Mouse (Mus musculus): ENCODE results near the gene Frem3.
A peak's percentile ranks its signal among the peaks of the same experiment; 100 is the strongest.

Frem3 gene

DNA sequence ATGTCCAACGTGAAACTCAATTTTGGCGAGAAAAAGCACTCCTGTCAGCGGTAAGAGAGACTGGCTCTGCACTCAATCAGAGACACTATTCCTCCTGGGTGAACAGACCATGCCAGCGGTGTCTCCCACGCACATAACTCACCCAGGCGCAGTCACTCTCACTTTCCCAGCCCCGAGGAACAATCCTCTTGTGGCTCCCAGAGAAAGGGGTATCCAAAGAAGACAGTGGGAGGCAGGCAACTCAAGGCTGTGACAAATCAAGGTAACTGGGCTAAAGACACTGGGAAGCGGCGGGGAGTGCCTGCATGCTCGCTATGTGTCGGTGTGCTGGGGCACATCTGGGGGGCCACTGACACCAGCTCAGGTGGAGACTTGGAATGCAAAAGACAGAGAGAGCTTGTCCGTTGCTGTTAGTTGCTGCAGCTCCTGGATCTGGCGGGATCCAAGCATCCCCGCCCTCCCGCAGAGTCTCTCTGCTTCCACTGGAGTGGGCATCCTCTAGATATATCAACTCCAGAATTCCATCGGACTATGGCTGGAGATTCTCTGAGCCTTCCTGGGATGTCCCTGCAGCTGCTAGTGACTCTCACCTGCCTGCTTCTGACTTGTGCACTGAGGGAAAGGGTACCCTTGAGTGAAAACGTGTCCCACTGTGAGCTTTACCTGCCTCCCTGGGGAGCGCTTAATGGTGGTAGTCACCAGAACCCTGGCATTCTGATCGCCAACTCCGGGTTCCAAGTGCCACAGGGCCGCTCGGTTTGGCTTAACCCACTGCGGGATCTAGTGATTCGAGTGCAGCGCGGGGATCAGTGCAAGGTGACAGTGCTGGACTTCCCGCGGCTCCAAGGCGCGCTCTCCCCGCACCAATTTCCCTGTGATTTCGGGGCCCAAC is at the start of gene Frem3:
Gene Frem3 (plus strand): TSS at position 532 of the 892 bp plus-strand sequence.
- DNase-seq (ENCODE audit: low spot score in 2 of 2) = no peak

DNA sequence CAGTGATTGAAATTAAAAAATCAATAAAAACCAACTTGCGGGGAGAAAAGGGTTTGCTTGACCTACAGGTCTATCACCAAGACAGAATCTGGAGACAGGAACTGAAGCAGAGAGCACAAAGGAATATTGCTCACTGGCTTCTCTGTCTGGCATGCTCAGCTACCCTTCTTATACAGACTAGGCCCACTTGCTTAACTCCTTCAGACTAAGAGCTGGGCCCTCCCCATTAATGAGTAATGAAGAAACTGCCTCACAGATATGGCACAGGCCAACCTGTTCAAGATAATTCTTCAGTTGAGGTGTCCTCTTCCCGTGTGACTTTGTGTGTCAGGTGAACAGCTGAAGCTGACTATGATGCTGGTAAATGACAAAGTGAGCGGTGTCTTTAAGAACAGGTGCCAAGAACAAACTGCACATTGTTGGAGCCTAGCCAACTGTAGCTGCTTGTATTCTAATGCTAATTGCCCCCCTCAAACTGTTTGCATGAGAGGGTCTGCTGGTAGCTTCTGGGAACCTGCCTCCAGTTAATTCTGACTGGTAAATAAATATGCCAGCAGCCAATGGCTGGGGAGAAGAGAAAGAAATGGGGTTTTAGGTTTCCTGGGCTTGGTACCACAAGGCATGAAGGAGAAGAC is 46.6 kb upstream of the Frem3 start:
- no peak for DNase-seq (ENCODE audit: low spot score in 2 of 2)

DNA sequence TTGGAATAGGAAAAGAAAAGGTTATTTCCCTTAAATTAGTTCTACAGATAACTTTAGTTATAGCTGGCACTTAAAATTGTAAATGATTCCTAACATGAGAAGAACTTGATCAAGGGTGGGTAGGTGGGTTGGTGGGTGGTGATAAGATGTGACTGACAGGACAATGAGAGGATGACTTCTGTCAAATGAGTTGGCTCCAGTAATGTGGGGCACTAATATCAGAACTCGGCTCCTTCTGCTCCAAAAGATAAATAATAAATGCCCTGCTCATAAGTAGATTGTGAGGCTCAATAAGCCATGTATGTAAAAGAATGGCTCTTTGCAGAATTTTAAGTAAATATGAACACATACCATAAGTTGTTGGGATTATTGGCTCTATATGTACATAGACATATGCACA is 43.4 kb upstream of the Frem3 start:
- no peak for DNase-seq (ENCODE audit: low spot score in 2 of 2)

DNA sequence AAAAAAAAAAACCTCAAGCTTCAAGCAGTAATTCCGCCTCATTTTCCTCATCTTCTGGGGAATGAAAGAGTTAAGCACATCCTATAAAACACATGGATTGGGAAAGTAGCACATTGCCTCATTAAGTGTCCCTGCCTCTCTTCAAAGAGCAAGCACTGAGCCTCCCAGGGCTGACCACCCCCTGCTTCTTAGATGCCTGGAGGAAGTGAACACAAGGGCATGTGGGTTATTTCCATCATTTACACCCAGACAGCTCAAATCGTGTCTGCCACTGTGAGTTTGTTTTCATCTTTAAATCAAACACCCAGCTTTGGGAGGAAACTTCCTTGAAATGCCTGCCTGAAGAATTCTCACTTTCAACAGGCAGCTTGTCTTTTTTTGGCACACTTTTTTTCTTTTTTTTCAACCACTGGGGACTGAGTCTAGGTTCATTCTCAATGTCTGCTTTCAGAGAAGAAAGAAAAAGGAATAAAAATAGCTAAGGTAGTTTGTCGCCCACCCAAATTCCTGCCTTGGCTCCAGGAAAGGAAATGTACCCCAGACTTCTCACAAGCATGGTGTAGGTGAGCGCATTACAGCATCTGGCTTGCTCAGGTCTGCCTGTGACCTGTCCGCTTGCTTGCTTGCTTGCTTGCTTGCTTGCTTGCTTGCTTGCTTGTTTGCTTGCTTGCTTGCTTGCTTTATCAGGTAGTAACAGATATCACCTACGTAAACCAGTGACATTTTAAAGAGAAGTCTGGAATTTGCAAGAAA is 42.5 kb upstream of the Frem3 start:
- no peak for DNase-seq (ENCODE audit: low spot score in 2 of 2)

DNA sequence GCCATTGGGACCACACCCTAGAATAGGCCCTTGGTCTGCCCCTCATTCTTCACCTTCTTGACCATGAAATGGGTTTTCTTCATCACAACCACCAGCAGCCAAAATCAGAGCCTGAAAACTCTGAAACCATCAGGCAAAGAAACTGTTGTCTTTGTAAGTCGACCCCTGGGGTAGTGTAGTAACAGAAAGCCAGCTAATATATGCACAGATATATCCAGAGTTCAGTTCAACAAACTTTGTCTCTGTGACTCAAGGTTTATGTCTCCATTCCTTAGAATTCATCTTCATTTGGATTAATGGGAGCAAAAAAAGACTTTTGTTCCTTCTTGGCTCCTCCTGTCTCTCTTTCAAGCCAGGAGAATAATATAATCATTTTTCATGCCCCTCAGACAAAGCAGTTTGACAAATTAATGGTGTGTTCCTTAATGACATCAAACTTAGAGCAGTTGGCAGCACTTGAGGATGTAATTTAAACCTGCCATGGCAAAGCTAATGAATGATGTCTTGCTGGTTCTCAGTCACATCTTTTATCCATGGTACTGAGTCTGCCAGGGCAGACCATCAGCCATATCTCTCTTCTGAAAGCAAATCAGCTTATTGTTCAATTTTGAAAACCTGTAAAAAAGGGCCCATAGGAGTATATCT is 38.3 kb upstream of the Frem3 start:
- DNase-seq (ENCODE audit: low spot score in 2 of 2) = no peak

DNA sequence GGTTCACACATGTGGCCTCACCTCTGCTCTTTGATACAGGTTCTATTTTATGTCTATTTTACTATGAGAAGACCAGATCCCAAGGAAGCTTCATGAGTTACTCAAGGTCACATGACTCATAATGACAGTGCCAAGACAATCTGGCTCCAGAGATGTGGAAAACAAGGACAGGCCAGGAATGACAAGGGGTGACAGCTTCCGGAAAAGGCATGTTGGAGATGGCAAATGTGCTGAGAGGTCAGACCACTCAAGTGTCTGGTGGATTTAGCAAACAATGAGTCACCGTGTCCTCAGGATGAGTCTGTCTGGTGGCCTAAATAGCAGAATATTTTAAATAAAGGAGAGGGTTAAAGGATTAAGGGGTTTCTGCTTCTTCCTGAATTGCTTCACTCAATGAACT is 33.8 kb upstream of the Frem3 start:
- no peak for DNase-seq (ENCODE audit: low spot score in 2 of 2)

DNA sequence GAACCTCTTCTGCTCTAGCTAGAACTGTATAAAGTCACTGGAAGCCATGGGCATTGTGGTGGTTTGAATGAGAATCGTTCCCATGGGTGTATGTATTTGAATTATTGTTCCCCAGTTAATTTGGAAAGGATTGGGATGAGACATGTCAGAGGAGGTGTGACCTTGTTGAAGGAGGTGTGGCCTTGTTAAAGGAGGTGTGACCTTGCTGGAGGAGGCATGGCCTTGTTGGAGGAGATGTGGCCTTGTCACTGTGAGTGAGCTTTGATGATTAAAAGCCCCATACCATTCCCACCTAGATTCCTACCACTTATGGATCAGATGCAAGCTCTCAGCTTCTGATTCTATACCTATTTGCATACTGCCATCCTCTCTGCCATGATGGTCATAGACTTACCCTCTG is 31.8 kb upstream of the Frem3 start:
- DNase-seq (ENCODE audit: low spot score in 2 of 2) = no peak

DNA sequence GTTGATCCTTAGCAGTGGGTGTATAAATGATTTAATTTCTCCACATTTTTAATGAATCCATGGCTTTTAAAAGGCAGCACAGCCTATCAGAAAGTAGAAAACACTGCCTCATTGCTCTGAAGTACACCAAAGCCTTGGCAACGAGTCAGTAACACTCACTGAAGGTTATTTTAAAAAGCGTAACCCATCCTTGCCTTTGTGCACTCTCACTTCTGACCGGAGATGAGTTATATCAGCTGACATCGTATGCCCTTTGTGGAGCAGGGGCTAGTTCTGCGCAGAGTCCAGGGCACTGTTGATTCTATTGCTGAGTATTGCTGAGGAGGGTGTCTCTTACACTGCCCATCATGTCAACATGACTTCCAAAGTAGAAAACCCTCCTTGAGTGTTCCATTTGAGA is 18.3 kb upstream of the Frem3 start:
- DNase-seq (ENCODE audit: low spot score in 2 of 2) = no peak

DNA sequence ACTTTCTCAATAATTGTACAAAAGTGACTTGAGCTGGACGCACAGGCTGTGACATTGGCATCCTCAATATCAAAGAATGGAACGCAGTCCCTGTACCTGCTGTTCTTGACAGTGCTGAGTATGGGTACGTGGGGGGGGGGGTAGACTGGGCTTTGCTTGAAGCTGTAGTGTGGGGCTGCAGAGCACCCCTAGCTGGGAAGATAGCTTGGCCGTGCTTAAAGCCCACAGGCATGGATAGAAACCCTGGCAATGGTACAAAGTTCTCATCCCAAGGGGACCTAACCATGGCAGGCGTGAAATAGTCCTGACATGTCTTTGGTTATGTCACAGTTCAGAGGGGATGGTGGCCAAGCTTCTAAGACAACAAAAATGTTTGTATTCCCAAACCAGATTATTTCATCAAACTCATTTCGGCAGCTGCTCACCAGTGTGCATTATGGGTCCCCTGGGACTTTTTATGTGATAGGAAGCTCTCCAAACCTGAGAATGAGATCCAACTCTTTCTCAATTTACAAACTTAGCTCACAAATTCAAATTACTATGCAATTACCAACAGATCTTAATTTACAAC is 10.2 kb upstream of the Frem3 start:
- DNase-seq (ENCODE audit: low spot score in 2 of 2) = no peak

DNA sequence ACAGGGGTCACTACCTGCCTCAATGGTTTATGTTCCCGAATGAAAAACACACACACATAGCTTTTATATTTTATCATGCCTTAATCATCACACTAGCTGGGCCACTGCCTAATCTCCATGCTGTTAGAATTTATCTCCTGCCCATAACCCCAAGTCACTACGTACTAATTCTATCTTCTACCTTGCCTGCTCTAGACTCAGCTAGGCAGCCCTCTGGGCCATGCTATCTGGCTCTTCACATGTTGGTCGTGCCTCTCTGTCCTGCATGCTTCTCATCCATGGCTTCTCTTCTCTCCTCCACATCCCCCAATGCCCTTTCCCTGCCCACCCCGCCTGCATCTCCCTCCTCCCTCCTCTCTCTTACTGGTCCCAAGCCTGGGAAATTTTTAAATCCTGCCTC is 9.0 kb upstream of the Frem3 start:
- DNase-seq (ENCODE audit: low spot score in 2 of 2) = no peak

DNA sequence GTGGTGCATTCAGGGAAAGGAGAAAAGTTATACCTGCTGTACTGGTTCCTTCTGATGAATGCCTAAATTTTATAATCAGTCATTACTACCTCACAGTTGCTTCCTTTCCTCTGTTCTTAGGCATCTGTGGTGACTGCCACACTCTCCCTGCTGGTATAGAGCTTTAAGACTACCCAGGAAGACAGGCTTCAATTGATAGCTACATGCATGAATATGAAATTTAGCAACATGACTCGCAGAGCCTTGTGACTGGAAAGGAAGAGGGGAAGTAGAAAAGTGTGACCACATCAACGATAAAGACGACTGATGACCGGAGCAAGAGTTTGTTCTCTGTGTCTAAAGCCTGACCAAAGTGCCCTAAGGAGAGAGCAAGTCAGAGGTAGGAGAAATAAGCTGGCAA is 3.8 kb upstream of the Frem3 start:
- DNase-seq (ENCODE audit: low spot score in 2 of 2) = no peak

DNA sequence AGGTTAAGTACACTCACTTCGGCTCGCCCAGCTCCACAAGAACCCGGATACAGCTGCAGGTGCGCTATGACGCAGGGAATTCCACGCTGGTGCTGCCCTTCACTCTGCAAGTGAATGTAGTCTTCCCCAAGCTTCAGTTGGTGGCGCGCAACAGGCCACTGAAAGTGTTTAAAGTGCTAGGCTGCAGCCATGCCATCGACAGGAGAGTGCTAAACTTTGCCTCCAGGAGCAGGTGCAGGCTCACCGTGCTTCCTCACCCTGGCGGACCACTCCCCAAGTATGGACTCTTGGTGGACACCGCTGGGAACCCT is 516 bp downstream of the Frem3 start:
- no peak for DNase-seq (ENCODE audit: low spot score in 2 of 2)

DNA sequence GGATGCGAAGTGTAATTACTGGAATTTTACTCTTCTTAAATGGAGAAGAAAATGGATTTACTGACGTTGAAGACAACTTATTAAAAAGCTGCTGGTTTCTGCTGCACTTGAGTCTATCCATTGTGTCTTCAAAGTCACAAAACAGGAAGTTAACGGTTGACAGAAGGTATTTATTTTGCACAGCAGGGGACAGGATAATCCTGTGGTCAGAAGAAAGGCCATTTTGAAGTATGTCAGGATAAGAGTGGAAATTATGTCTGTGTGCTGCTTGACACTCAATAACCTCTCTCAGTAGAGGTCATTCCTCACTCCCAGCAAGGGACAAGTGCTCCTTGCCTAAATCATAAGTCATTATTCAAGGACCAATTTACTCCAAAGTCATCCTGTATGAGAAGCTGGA is 8.9 kb downstream of the Frem3 start:
- no peak for DNase-seq (ENCODE audit: low spot score in 2 of 2)

DNA sequence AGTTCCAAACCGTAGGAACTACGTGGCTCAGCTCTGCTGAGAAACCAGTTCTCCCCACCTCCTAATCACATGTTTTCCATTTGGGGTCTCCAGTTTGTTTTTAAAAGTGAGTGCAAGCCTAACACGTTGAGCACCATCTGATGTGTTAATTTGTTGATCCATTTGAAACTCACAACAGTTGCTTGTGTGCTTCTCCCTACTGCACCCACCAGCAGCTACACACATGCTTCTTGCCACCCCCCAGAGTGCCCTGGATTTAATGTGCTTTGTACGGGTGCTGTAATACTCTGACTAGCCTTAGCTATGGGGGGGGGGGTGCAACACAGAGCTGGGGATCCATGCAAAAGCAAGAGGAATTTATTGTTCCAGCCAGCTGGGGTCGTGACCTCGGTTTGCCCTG is 36.5 kb downstream of the Frem3 start:
- no peak for DNase-seq (ENCODE audit: low spot score in 2 of 2)

DNA sequence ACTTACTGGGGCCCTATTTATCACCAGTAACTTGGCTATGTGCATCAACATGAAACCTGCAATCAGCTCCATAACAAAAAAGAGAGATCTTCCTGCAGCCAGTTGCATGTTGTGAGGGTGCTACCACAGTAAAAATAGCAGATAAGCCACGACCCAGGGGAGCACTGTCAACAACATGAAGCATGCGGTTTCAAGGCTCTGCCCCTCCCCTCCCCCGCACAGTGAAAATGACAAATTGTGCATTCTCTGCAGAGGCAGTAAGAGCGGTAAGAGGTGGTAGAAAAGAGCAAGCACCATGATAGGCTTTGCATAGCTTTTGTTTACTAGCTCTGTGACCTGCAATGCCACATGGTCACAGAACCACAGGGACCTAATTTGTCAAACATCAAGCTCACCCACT is 46.8 kb downstream of the Frem3 start:
- DNase-seq (ENCODE audit: low spot score in 2 of 2) = no peak

DNA sequence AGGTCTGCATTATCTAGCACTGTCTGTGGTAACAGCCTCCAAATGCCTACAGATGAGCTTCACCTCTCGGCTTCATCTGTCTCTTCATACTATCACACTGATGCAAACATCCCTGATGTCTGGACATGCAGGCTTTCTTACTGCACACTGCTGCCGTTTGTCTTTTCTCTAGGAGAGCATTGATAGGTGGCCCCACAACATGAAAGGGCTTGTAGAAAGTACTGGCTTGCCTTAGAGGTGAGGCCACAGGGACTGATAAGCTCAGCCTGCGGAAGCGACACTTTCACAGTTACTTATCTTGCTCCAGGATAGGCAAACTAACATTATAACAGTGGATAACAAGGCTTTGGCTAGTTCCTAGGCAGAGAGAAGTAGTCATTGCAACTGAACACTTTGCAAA is 50.2 kb downstream of the Frem3 start:
- no peak for DNase-seq (ENCODE audit: low spot score in 2 of 2)

DNA sequence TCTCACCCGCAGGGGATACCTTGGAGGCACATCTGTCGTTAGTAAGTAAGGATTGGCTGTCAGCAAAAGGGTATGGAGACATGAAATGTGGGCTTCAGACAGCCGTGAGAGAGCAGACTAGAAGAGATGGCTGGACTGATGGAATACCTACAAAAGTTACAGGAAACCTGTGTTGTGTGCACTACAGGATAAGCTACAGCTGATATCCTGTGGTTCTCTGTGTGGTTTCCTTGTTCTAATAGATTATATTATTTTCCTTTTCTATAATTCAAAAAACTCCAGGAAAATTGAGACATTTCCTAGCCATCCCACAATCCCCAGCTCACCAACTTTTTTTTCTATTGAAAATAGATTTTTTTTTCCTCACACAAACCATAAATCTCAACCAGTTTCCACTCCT is 52.6 kb downstream of the Frem3 start:
- no peak for DNase-seq (ENCODE audit: low spot score in 2 of 2)

DNA sequence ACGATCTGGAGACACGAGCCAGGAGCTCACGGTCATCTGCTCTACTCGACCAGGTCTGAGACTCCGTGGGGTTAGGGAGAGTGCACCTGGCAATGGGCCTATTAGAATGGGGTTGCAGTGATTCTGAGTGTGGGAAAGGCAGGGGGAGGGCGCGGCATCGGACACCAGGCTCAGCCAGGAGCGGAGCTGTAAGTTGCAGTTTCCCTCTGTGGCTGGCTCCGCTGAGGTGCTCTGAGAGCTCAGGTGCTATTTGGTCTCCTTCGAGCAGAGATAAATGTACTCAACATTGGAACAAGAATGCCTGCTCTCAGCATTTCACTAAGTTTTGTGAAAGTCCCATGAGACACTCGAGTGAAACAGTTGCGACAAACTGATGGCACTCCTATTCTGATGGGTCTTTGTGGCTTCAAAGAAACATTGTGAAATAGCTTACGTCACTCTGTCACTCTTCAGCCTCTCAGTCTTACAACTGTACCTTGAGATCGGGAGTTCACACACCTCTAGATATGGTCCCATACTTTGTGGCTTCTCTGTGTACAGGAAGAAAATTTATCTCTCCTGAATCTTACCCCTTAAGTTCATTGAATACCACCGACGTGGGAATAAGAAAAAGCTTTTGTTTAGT is 58.5 kb downstream of the Frem3 start:
- DNase-seq (ENCODE audit: low spot score in 2 of 2) = no peak

DNA sequence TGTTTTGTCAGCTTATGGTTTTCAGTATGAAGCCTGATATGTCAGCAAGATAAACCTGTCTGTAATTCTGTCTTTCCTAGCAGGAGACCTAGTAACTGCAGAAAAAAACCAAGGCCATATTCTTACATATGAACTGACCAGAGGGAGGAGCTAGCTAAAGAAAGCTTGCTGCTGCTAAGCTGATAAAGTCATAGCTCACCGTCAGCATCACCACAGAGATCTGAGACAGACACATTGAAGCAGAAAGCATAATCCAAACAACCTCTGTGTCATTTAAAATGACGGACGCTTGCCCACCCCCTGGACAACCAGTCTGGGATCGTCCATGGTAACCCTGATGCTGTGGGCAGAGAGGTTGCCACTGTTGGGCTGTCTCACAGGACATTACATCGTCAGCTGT is 71.7 kb downstream of the Frem3 start:
- no peak for DNase-seq (ENCODE audit: low spot score in 2 of 2)

DNA sequence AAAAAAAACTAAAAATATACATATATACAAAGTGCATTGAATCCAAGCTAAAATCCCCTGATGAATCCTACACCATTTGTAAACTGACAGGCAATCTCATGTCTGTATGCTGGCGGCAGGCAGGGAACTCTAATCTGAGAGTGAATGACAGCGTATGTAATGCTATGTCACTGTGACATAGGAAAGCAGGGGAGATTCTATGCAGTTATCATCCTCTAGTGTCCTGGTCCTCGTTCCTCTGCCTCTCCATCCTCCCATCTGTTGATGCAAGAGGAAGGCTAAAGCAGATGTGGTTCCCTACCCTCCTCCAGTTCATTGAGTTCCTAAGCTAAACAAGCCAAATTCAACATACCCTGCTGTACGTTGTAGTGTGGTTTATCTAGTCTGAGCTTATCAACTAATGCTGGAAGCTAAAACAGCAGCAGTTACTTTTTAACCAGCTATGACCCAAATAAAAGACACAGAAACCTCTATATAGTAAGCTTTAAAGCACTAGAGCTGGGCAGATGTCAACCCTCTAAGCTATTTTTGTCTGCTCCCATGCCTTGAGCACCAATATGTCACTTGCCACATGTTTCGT is 73.0 kb downstream of the Frem3 start:
- no peak for DNase-seq (ENCODE audit: low spot score in 2 of 2)

DNA sequence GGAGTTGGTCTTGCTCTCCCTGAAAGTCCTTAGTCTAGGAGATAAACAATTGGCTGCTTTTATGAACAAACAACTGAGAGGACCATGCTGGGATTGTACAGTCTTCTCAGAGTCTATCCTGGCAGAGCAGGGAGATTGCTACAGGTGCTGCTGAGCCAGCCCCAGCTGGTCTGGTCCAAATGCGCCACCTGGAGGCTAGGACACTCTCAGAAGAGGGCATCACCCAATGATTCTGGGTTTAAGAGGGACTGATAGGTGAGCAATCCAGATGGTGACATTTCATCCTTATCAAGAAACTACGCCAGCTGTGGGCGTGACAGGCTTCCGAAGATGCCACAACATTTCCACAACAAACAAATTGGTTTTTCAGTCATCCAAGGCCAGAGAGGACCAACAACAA is 77.3 kb downstream of the Frem3 start:
- DNase-seq (ENCODE audit: low spot score in 2 of 2) = peak in 1 of 2 experiments; percentile 39

Data from natural killer cell, adult 2 months (primary cell).